Mouse (Mus musculus): ENCODE results near the gene Ccdc154.

GRCm38 (mm10) chr17:25135622-25136021 lies 26.6 kb upstream of the Ccdc154 start:
- TF ChIP-seq CTCF (IDR thresholded peaks at IDR 0.05; ENCODE audit: low read depth) (no peak), EP300 (IDR thresholded peaks at IDR 0.05; ENCODE audit: low read depth) (no peak)

Data from liver, postnatal 0 days (tissue).